Mouse (Mus musculus) thymus, postnatal 25 days (tissue): Measurements from ENCODE around the gene Cyp2c23.

Experiments
- DNase-seq: peaks from one replicate; pipeline ENCODE4 v3.0.0; 2022

Cyp2c23 gene

GRCm38 (mm10) chr19:43966481-43966880 is 62.5 kb downstream of the Cyp2c23 start:
- no peak for DNase-seq

- peak; percentile 21 for DNase-seq
Measured at GRCm38 (mm10) chr19:43965496-43966085, 63.4 kb downstream of the Cyp2c23 start.

DNA sequence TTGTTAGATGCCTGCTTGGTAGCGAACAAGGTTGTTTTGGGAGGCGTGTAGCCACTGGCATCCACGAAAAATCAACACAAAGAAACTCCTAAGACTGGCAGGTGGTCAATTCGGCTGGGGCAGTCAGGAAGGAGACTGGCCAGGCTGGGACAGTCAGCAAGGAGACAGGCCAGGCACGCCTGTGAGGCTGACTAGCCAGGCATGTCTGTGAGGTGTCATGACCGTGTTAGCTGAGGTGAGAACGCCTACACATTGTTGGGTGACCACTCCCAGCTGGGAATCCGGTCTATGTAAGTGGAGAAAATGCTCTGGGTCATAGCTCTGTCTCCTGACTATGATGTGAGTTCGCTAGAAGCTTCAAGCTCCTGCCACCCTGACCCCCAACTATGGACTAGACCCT is 66.2 kb downstream of the Cyp2c23 start:
- DNase-seq = no peak

- peak; percentile 18 for DNase-seq
Measured at GRCm38 (mm10) chr19:43961185-43961584, 67.8 kb downstream of the Cyp2c23 start.

DNA sequence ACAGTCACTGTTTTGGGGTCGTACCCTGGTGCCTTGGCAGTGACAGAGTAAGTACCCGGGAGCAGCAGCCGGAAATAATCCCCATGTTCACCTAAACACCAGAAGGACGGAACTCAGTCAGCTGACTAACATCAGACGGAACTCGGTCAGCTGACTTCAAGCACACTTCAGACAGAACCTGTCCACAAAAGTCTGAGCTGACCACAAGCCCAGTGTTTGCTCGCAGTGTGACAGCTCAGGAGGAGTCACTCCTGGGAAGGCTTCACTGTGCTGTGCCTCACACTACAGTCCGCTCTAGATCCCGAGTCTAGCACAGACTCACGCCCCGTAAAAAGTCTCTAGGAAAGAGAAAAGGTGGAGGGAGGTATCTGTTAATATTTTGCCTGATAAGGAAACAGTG is 69.0 kb downstream of the Cyp2c23 start:
- no peak for DNase-seq

GRCm38 (mm10) chr19:43959162-43959561 is 69.8 kb downstream of the Cyp2c23 start:
- DNase-seq = peak; percentile 64

GRCm38 (mm10) chr19:43957881-43958280 is 71.1 kb downstream of the Cyp2c23 start:
- DNase-seq = no peak

- DNase-seq = no peak
Measured at GRCm38 (mm10) chr19:43957402-43957801, 71.6 kb downstream of the Cyp2c23 start.

DNA sequence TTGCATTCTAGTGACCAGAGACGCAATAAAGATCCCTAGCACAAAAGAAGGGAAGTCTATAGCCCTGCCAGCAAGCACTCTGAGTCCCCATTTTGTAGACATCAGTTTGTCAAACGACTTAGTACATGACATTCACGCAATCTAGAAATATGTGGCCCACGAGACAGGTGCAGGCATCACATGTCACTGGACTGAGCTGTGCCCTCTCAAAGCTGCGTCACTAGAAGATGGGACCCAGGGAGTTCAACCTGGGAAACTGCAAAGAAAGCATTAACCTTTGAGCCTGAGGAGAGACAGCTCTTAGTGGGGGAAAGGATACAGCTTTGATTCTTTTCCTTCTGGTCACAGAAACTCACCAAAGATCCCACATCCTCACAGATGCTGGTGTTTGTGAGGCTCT is 73.7 kb downstream of the Cyp2c23 start:
- DNase-seq = no peak
